Mouse (Mus musculus) CH12.LX (cell line): ENCODE measurements around the gene Dpy19l3. TPM values are rescaled to one million over a fixed set of nuclear protein-coding genes. Genes with fewer than 3 reads are reported as not detected.

Experiments
- DNase-seq: peaks from one replicate; pipeline ENCODE4 v3.0.0-alpha.2; 2013; ENCODE audit errors: extremely low read depth
- H3K27ac ChIP-seq: 2 replicates; pipeline ENCODE4 v1.5.1; 2012; ENCODE audit warnings: low read depth, mild to moderate bottlenecking, control low read depth, moderate library complexity; ENCODE audit not compliant: insufficient read depth
- H3K27me3 ChIP-seq: replicated peaks from 2 replicates; pipeline ENCODE3; 2012; ENCODE audit warnings: inconsistent platforms
- H3K36me3 ChIP-seq, 2 experiments: replicated peaks in 1 of 2; 2 replicates each; pipeline versions ENCODE3 to v1.6.1; 2012; ENCODE audit warnings: inconsistent platforms in 1 of 2, low read length in 1 of 2, mild to moderate bottlenecking in 1 of 2, mixed read lengths in 1 of 2, moderate library complexity in 1 of 2; ENCODE audit not compliant: control insufficient read depth in 1 of 2, insufficient read depth in 1 of 2
- H3K4me1 ChIP-seq, 2 experiments: 2 replicates each; pipeline ENCODE4 v1.6.1; 2012; ENCODE audit warnings: inconsistent platforms in 1 of 2, moderate library complexity in 1 of 2; ENCODE audit not compliant: insufficient read depth in 2 of 2, control insufficient read depth in 1 of 2
- H3K4me2 ChIP-seq: 2 replicates; pipeline ENCODE4 v1.6.1; 2012; ENCODE audit warnings: low read depth, mild to moderate bottlenecking, control low read depth; ENCODE audit not compliant: poor library complexity, insufficient read depth, severe bottlenecking
- H3K4me3 ChIP-seq, 3 experiments: fragments of 150-350 bp in 1 of 3; sonication (generic) in 1 of 3; replicated peaks in 1 of 3; 2 replicates each; pipeline versions ENCODE3 to v1.5.1; 2011 to 2012; ENCODE audit warnings: low read depth in 2 of 3, low read length in 2 of 3, mild to moderate bottlenecking in 2 of 3, moderate library complexity in 2 of 3, control low read depth in 1 of 3, improper control_type of control experiment in 1 of 3, inconsistent platforms in 1 of 3, mixed read lengths in 1 of 3; ENCODE audit not compliant: poor library complexity in 1 of 3
- H3K79me2 ChIP-seq: replicated peaks from 2 replicates; pipeline ENCODE4 v1.6.1; 2012; ENCODE audit warnings: mild to moderate bottlenecking, moderate library complexity; ENCODE audit not compliant: control insufficient read depth, poor library complexity, insufficient read depth, severe bottlenecking; ENCODE audit errors: extremely low read depth
- H3K9ac ChIP-seq: 2 replicates; pipeline ENCODE4 v1.6.1; 2012; ENCODE audit warnings: low read depth, mild to moderate bottlenecking, control low read depth, moderate library complexity; ENCODE audit not compliant: insufficient read depth
- H3K9me3 ChIP-seq: replicated peaks from 2 replicates; pipeline ENCODE3; 2012; ENCODE audit warnings: low read length, inconsistent platforms, mixed read lengths
- BHLHE40 ChIP-seq: IDR thresholded peaks from 2 replicates; pipeline ENCODE4 v1.6.1; 2011; ENCODE audit warnings: mild to moderate bottlenecking, low read depth, low read length, improper control_type of control experiment
- CHD1 ChIP-seq: IDR thresholded peaks from 2 replicates; pipeline ENCODE4 v1.6.1; 2012; ENCODE audit warnings: low read depth, low read length, improper control_type of control experiment, inconsistent platforms
- CHD2 ChIP-seq: IDR thresholded peaks from 2 replicates; pipeline ENCODE4 v1.6.1; 2011; ENCODE audit warnings: low read length, improper control_type of control experiment
- CTCF ChIP-seq, 2 experiments: IDR thresholded peaks in 1 of 2; conservative IDR thresholded peaks in 1 of 2; 2 replicates each; pipeline ENCODE4 v1.5.1; 2011 to 2012; ENCODE audit warnings: low read depth in 2 of 2, low read length in 2 of 2, improper control_type of control experiment in 1 of 2, inconsistent platforms in 1 of 2, mild to moderate bottlenecking in 1 of 2, moderate library complexity in 1 of 2
- ETS1 ChIP-seq: conservative IDR thresholded peaks from 2 replicates; pipeline ENCODE4 v1.6.1; 2012; ENCODE audit warnings: low read depth, mild to moderate bottlenecking, inconsistent platforms, low read length, improper control_type of control experiment, moderate library complexity
- GABPA ChIP-seq: IDR thresholded peaks from 2 replicates; pipeline ENCODE4 v1.6.1; 2012; ENCODE audit warnings: low read depth, low read length, improper control_type of control experiment, inconsistent platforms; ENCODE audit not compliant: insufficient replicate concordance
- JUN ChIP-seq: IDR thresholded peaks from 2 replicates; pipeline ENCODE4 v1.6.1; 2011; ENCODE audit warnings: low read depth, mild to moderate bottlenecking, low read length, improper control_type of control experiment, moderate library complexity; ENCODE audit not compliant: insufficient read depth
- MAX ChIP-seq: IDR thresholded peaks from 2 replicates; pipeline ENCODE4 v1.6.1; 2011; ENCODE audit warnings: low read length, improper control_type of control experiment
- MAZ ChIP-seq: IDR thresholded peaks from 2 replicates; pipeline ENCODE4 v1.6.1; 2012; ENCODE audit warnings: low read depth, mild to moderate bottlenecking, inconsistent platforms, low read length, improper control_type of control experiment, moderate library complexity
- MEF2A ChIP-seq: IDR thresholded peaks from 2 replicates; pipeline ENCODE4 v1.6.1; 2014; ENCODE audit warnings: low read depth, mild to moderate bottlenecking, inconsistent platforms, low read length, improper control_type of control experiment, borderline replicate concordance
- NELFE ChIP-seq: IDR thresholded peaks from 2 replicates; pipeline ENCODE4 v1.6.1; 2011; ENCODE audit warnings: low read depth, low read length, improper control_type of control experiment
- NRF1 ChIP-seq: IDR thresholded peaks from 2 replicates; pipeline ENCODE4 v1.6.1; 2014; ENCODE audit warnings: low read depth, mild to moderate bottlenecking, inconsistent platforms, low read length, improper control_type of control experiment, moderate library complexity
- PAX5 ChIP-seq: IDR thresholded peaks from 2 replicates; pipeline ENCODE4 v1.6.1; 2012; ENCODE audit warnings: low read length, inconsistent platforms, mixed read lengths
- POLR2A ChIP-seq: IDR thresholded peaks from 2 replicates; pipeline ENCODE4 v1.6.1; 2011; ENCODE audit warnings: low read depth, mild to moderate bottlenecking, improper control_type of control experiment, low read length
- SIN3A ChIP-seq: IDR thresholded peaks from 2 replicates; pipeline ENCODE4 v1.6.1; 2012; ENCODE audit warnings: low read length, improper control_type of control experiment, inconsistent platforms
- SMC3 ChIP-seq: IDR thresholded peaks from 2 replicates; pipeline ENCODE4 v1.6.1; 2011; ENCODE audit warnings: low read depth, low read length, improper control_type of control experiment
- TCF12 ChIP-seq: IDR thresholded peaks from 2 replicates; pipeline ENCODE4 v1.6.1; 2014; ENCODE audit warnings: low read depth, mild to moderate bottlenecking, inconsistent platforms, low read length, improper control_type of control experiment
- USF2 ChIP-seq: conservative IDR thresholded peaks from 2 replicates; pipeline ENCODE4 v1.6.1; 2011; ENCODE audit warnings: low read depth, low read length, improper control_type of control experiment
- ZMIZ1 ChIP-seq: IDR thresholded peaks from 2 replicates; pipeline ENCODE4 v1.6.1; 2012; ENCODE audit warnings: low read depth, mild to moderate bottlenecking, inconsistent platforms, low read length, improper control_type of control experiment
- dilution Hi-C: fragments of 300-500 bp; cut with MboI; formaldehyde crosslinking; loops from 2 replicates; pipeline ENCODE4 v1.14.3; 2020; ENCODE audit warnings: low sequenced_read_pairs; ENCODE audit not compliant: extremely low pct_unique_long_range_greater_than_20kb, extremely low pct_ligation_motif_present
- in situ Hi-C: fragments of 300-500 bp; cut with MboI; formaldehyde crosslinking; loops from 3 replicates; pipeline ENCODE4 v1.14.3; 2019; ENCODE audit warnings: low sequenced_read_pairs, low pct_ligation_motif_present, low pct_unique_long_range_greater_than_20kb, mixed read lengths
- polyA plus RNA-seq: library from polyadenylated mRNA; unstranded; fragments of >175 nt; gene quantifications from 2 replicates; pipeline ENCODE4 v1.2.1, GENCODE M21; 2012; ENCODE audit warnings: low read depth; ENCODE audit not compliant: insufficient read length
- total RNA-seq, 2 experiments: library from RNA; depleted of rRNA; stranded (reverse); fragments of 300-350 nt in 1 of 2; fragments of >200 nt in 1 of 2; gene quantifications; 2 replicates each; pipeline ENCODE4 v1.2.3; 2012 to 2014

Gene Dpy19l3
- total and polyA plus RNA-seq, 3 experiments = 5.0 to 18.3 (median 5.5) TPM

DNA sequence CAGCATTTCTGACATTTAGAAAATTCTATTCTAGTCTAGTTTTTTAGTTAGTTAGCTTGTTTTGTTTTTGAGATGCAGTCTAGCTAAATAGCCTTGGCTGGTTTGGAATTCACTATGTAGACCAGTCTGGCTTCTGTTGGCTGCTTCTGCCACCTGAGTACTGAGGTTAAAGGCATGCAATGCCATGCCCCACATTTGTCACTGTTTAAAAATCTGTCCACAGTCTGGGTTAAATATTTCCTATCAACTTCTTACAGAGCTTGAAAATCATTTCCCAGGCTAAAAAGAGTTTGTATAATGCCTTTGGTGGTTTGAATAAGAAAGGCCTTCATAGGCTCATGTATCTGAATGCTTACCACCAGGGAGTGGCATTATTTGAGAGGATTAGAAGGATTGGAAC lies 15.4 kb downstream of the Dpy19l3 start:
- in situ Hi-C loops (no loop called here), dilution Hi-C loops (no loop called here)
- Histone ChIP-seq H3K4me1 (peaks cover 13 to 24% of the 10 kb centered on the region in 2 experiments), H3K27ac (no peak overlapping the region), H3K4me2 (no peak overlapping the region), H3K4me3 (no peak overlapping the region), H3K9ac (no peak overlapping the region), H3K27me3 (no peaks in the 10 kb centered on the region), H3K79me2 (no peaks in the 10 kb centered on the region), H3K9me3 (peaks cover 2% of the 10 kb centered on the region), H3K36me3 (no peaks in the 10 kb centered on the region)
- TF ChIP-seq JUN (no peak), BHLHE40 (no peak), CHD2 (no peak), PAX5 (no peak), ETS1 (no peak), MAX (no peak), TCF12 (no peak), MAZ (no peak), NRF1 (no peak), SMC3 (no peak), GABPA (no peak), CHD1 (no peak), SIN3A (no peak), NELFE (no peak), MEF2A (no peak), USF2 (no peak), CTCF (conservative IDR thresholded peaks at IDR 0.05 in 1 of 2, IDR thresholded peaks at IDR 0.05 in 1 of 2; ENCODE audit: low read depth in 2 of 2, low read length in 2 of 2) (no peak), ZMIZ1 (no peak), POLR2A (no peak)
- no peak for DNase-seq

DNA sequence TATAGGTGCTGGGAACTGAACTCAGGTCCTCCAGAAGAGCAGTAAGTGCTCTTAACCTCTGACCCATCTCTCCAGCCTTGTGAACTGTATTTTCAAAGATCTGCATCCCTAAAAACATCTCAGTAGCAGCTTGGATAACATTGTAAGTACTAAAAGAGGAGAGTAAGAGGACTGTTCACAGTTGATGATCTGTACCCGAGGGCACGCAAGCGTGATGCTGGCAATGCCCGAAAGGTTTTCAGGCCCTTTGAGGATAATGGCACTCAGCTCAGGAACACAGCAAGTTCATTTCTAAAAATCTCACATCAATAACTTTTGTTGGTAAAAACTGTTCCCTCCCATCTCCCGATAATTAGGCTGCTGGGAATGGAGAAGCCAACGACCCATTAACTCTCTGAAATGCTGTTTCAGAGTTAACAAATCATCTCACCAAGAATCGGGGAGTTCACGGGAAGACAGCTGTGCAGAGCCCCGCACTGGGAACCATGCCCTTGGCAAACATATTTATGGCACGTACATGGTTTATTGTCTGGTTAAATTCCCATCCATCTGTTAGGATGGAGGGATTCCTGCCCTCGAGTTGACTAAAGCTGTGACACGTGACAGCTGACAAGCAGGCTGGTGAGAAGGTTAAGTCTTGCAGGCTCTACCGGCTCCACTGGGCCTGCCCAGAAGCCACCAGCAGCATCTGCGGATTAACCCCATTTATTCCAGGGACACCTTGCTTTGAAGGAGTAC lies 20.8 kb downstream of the Dpy19l3 start:
- no peak overlapping the region for H3K9ac ChIP-seq
- dilution Hi-C loops = no loop called here
- H3K27me3 ChIP-seq = no peaks in the 10 kb centered on the region
- in situ Hi-C loops = no loop called here
- H3K9me3 ChIP-seq = peaks cover 2% of the 10 kb centered on the region
- H3K4me1 ChIP-seq = no peaks in the 10 kb centered on the region
- no peak overlapping the region for H3K4me2 ChIP-seq
- DNase-seq = no peak
- no peaks in the 10 kb centered on the region for H3K79me2 ChIP-seq
- no peak overlapping the region for H3K27ac ChIP-seq
- H3K4me3 ChIP-seq = no peak overlapping the region
- TF ChIP-seq MAZ = no peak
- H3K36me3 ChIP-seq = no peaks in the 10 kb centered on the region
